Comparison of ENCODE assay signal across 9 mouse cellular contexts in the genomic region with DNA sequence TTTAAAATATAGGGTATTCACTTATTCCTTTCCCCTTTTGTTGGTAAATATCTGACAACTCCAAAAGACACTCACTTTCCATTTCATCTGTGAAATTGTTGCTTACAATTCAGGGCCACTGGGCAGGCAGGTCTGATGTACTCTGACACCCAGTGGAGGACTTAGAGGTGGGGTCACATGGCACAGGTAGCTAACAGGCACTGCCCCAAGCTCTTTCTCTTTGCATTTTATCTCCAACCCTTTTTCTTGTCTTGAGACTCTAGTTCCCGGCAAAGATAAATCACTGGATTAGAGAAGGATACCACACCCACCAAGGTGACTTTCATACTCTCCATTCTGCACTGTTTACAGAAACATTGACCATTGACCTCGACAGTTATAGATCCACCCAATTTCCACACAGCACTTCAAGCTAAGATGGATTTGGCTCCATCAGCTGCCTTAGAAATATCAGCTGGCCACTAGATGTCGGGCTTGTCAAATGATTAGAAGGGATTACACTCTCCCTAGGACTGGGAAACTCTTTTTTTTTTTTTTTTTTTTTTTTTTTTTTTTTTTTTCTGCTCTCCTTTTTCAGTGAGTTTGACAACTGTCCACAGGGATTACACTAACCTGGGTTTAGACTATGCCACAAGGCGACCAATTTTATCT.
DNase-seq lines count a peak whose midpoint lies in the region; ATAC-seq and TF ChIP-seq lines count a peak whose summit lies in the region.
"Had no signal": no experiment of that assay in that cellular context is flagged by ENCODE, and none has a peak within 500 bp of the region (broad histone marks: within the 10 kb centered on the region; RNA-seq: fewer than 3 reads in every experiment).

No protein-coding gene starts in this region.

- peak; percentile 89 for ATAC-seq in forebrain, postnatal 0 days
- peak; percentile 89 for ATAC-seq in kidney, embryonic 14.5 days (ENCODE audit: low FRiP score, low TSS enrichment)
- ATAC-seq in liver, embryonic 12.5 days: peak; percentile 71

- TF ChIP-seq CTCF in forebrain, postnatal 0 days (IDR thresholded peaks at IDR 0.05; ENCODE audit: low read depth): peak; percentile 75

- no peak overlapping the region for H3K27ac ChIP-seq in forebrain, postnatal 0 days (ENCODE audit: low read depth, low read length)
- H3K27ac ChIP-seq in kidney, embryonic 14.5 days (ENCODE audit: low read depth, low read length): no peak overlapping the region
- H3K27ac ChIP-seq in liver, embryonic 12.5 days: no peak overlapping the region
- H3K27ac ChIP-seq: embryonic facial prominence, embryonic 12.5 days had no signal

- H3K9ac ChIP-seq in forebrain, postnatal 0 days: no peak overlapping the region
- no peak overlapping the region for H3K9ac ChIP-seq in kidney, embryonic 14.5 days (ENCODE audit: low read depth, low read length)
- no peak overlapping the region for H3K9ac ChIP-seq in liver, embryonic 12.5 days
- H3K9ac ChIP-seq: embryonic facial prominence, embryonic 12.5 days had no signal

- WGBS in forebrain, postnatal 0 days: 61% methylated on average over 4 of the region's 4 CpGs
- 61% methylated on average over 4 of the region's 4 CpGs for WGBS in kidney, embryonic 14.5 days
- WGBS in liver, embryonic 12.5 days (ENCODE audit: insufficient replicate concordance): 48% methylated on average over 4 of the region's 4 CpGs

- H3K4me2 ChIP-seq in forebrain, postnatal 0 days (ENCODE audit: low read depth): no peak overlapping the region
- no peak overlapping the region for H3K4me2 ChIP-seq in kidney, embryonic 14.5 days (replicated peaks; ENCODE audit: low read depth, low read length)
- no peak overlapping the region for H3K4me2 ChIP-seq in liver, embryonic 12.5 days
- H3K4me2 ChIP-seq: embryonic facial prominence, embryonic 12.5 days had no signal

- H3K4me1 ChIP-seq in forebrain, postnatal 0 days (ENCODE audit: insufficient read depth): no peaks in the 10 kb centered on the region
- no peaks in the 10 kb centered on the region for H3K4me1 ChIP-seq in kidney, embryonic 14.5 days (ENCODE audit: control insufficient read depth, insufficient read depth, low read length)
- H3K4me1 ChIP-seq in liver, embryonic 12.5 days: no peaks in the 10 kb centered on the region
- H3K4me1 ChIP-seq: embryonic facial prominence, embryonic 12.5 days had no signal

- no peaks in the 10 kb centered on the region for H3K36me3 ChIP-seq in forebrain, postnatal 0 days (ENCODE audit: insufficient read depth)
- no peaks in the 10 kb centered on the region for H3K36me3 ChIP-seq in kidney, embryonic 14.5 days (ENCODE audit: control insufficient read depth, insufficient read depth, low read length)
- H3K36me3 ChIP-seq in liver, embryonic 12.5 days: no peaks in the 10 kb centered on the region
- H3K36me3 ChIP-seq: embryonic facial prominence, embryonic 12.5 days had no signal

- H3K9me3 ChIP-seq in forebrain, postnatal 0 days (ENCODE audit: low read length): no peaks in the 10 kb centered on the region
- H3K9me3 ChIP-seq in kidney, embryonic 14.5 days (ENCODE audit: control insufficient read depth, low read length): no peaks in the 10 kb centered on the region
- no peaks in the 10 kb centered on the region for H3K9me3 ChIP-seq in liver, embryonic 12.5 days (replicated peaks)
- H3K9me3 ChIP-seq: embryonic facial prominence, embryonic 12.5 days had no signal

- no peaks in the 10 kb centered on the region for H3K27me3 ChIP-seq in forebrain, postnatal 0 days (ENCODE audit: insufficient read depth, low read length)
- H3K27me3 ChIP-seq in kidney, embryonic 14.5 days (ENCODE audit: control insufficient read depth, insufficient read depth, low read length): no peaks in the 10 kb centered on the region
- H3K27me3 ChIP-seq in liver, embryonic 12.5 days (replicated peaks): no peaks in the 10 kb centered on the region
- H3K27me3 ChIP-seq: embryonic facial prominence, embryonic 12.5 days had no signal

- peak; percentile 7 to 10 for DNase-seq in urinary bladder, adult 18-20 months (ENCODE audit: low spot score in 2 of 2)
- DNase-seq in urinary bladder, adult 2 months (ENCODE audit: low spot score): no peak
- peak; percentile 4 for DNase-seq in c-Kit-positive CD71-positive TER-119-positive erythroid progenitor cells, embryonic 14.5 days (ENCODE audit: low spot score)
- DNase-seq in forebrain, postnatal 0 days: peak; percentile 80
- DNase-seq in retina, embryonic 14.5 days (ENCODE audit: low spot score): peak; percentile 86
- no peak for DNase-seq in T-cell, adult 2 months (ENCODE audit: low spot score)

- no peak overlapping the region for H3K4me3 ChIP-seq in forebrain, postnatal 0 days (ENCODE audit: low read depth, low read length)
- H3K4me3 ChIP-seq in kidney, embryonic 14.5 days (ENCODE audit: low read length): no peak overlapping the region
- no peak overlapping the region for H3K4me3 ChIP-seq in liver, embryonic 12.5 days
- H3K4me3 ChIP-seq: embryonic facial prominence, embryonic 12.5 days had no signal

Comparison
In these comparisons a context has a peak if more than half of its experiments do, and no peak if none do; other contexts are left out.
1. DNase-seq: peak in urinary bladder, adult 18-20 months (2 of 2), c-Kit-positive CD71-positive TER-119-positive erythroid progenitor cells, embryonic 14.5 days (single experiment), forebrain, postnatal 0 days (single experiment) and retina, embryonic 14.5 days (single experiment); none in urinary bladder, adult 2 months (single experiment) and T-cell, adult 2 months (single experiment).
2. Peak in every context shown above with its lines, with median percentiles within 50 percentile points of each other: ATAC-seq.